Mouse (Mus musculus) ovary, postnatal 10 days (tissue): ENCODE data around the gene Zfp865.

Experiments used
- DNase-seq: peaks from one replicate; pipeline ENCODE4 v3.0.0; 2022; ENCODE audit warnings: low spot score

Gene Zfp865

GRCm38 (mm10) chr7:5080815-5081214, 60.6 kb downstream of the Zfp865 start:
- no peak for DNase-seq

GRCm38 (mm10) chr7:5081241-5081640, 61.1 kb downstream of the Zfp865 start:
- DNase-seq: no peak

GRCm38 (mm10) chr7:5081939-5082338, 61.8 kb downstream of the Zfp865 start:
- no peak for DNase-seq

GRCm38 (mm10) chr7:5083325-5084105, 63.3 kb downstream of the Zfp865 start:
- no peak for DNase-seq

- no peak for DNase-seq
These were observed 65.3 kb downstream of the Zfp865 start for GRCm38 (mm10) chr7:5085512-5085911.
